Mouse (Mus musculus) heart, postnatal 14 days (tissue): ENCODE results near the gene Gm10570. TPM values are rescaled to one million over a fixed set of nuclear protein-coding genes. Genes with fewer than 3 reads are reported as not detected.
A peak's percentile ranks its signal among the peaks of the same experiment; 100 is the strongest.

Source experiments
- DNase-seq, 2 experiments: peaks; one replicate each; pipeline ENCODE4 v3.0.0; 2021 to 2022
- intact Hi-C: fragments of 180-260 bp; cut with DNase I; formaldehyde crosslinking; loops from one replicate; pipeline ENCODE4 v1.15.1; 2025
- total RNA-seq, 2 experiments: library from RNA; stranded (reverse); gene quantifications; 2 replicates each; pipeline ENCODE4 v1.2.3; 2021

Gm10570 gene
- total RNA-seq, 2 experiments from 2014 or later = 1.0 TPM; not detected in 1

DNA sequence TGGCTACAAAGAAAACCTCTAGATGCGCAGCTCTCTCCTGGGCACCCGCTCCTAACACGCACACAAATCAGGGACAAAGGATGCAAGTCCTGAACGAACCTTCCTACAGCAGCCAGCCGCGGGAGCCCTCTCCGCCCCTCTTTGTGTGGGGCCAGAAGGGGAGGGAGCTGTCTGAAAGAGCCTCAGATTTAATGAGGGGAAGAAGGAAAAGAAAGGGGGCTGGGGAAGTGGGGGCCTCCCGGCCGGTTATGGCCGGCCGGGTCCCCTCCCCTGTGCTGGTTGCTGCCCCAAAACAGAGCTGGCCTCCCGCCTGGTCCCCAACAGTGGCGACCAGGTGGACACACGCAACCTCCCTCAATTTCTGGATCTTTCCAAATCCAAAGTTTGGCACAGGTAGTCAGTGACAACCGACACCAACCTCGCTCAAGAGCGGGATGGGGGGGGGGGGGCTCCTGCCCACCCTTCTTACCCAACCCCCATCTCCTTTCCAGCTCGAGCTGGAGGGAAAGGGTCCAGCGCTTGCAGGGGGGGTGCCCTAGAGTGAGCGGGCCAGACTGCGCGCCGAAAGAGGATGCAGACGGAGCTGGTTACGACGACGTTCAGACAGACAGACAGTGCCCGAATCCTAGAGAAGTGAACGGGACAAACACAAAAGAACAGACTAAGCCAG, 34.0 kb downstream of the Gm10570 start:
- DNase-seq = no peak
- intact Hi-C loops = no loop called here

- intact Hi-C loops = no loop called here
- DNase-seq = no peak
Observed at GRCm38 (mm10) chr4:130273698-130274345, 34.7 kb downstream of the Gm10570 start.

GRCm38 (mm10) chr4:130270611-130271347, 37.7 kb downstream of the Gm10570 start:
- intact Hi-C loops = no loop called here
- DNase-seq = no peak

GRCm38 (mm10) chr4:130270089-130270488, 38.4 kb downstream of the Gm10570 start:
- intact Hi-C loops = no loop called here
- DNase-seq = no peak

- no peak for DNase-seq
- intact Hi-C loops = no loop called here
Observed at GRCm38 (mm10) chr4:130268736-130269135, 39.7 kb downstream of the Gm10570 start.

DNA sequence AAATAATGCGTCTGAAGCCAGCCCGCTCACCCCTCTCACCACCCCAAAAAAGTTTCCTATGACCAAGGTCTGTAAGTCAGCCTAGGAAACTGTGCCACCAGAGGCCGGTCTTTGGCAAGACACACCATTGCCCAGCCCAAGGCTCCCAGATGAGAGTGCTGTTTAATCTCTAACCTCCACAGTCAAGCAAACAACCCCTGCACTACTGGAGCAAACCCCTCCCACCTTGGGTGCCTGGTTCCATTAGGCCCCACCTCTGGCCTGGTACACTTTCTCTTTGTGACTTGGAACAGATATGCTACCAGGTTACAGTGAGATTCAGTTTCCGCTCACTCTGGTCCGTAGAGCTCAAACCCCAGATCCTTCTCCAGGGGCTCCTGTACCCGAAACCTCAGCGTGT, 41.4 kb downstream of the Gm10570 start:
- DNase-seq = no peak

GRCm38 (mm10) chr4:130266601-130267000, 41.9 kb downstream of the Gm10570 start:
- intact Hi-C loops = no loop called here

More for the DNA sequence above, 41.4 kb downstream of the Gm10570 start:
- intact Hi-C loops = no loop called here

DNA sequence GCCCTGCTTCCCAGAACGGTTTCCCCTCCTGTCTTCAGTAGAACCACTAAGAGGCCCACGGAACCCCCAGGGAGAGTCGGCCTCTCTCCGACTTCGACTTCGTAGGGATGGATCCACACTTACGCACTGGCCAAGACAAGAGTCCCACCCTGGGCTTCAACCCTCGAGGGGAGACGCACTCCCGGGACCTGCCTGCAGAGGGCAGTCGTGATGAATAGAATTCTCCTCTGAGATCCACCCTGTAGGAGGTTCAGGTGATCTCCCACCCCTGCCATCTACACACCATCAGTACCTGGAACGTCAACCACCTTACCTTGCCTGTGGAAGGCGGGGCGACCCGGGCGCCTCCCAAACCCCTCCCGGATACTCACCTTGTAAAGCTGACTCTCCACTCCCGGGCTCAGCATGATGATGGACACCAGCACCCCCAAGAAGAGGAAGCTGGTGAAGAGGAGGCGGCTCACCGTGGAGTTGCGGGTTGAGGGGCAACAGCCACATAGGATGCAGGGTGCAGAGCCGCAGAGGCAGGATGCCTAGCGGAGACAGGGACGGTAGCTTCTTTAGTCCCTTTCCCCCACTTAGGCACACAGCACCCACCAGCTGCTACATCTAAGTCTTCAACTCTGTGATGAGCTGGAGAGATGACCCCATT, 43.6 kb downstream of the Gm10570 start:
- peak; percentile 57 to 78 for DNase-seq
- intact Hi-C loops = loop anchor here (1.0 kb wide), 1 partner anchor 27 kb away; no protein-coding TSS in a partner anchor

More at GRCm38 (mm10) chr4:130266601-130267000, 41.9 kb downstream of the Gm10570 start:
- DNase-seq = peak in 1 of 2 experiments; percentile 6

- intact Hi-C loops = loop anchor here (1.0 kb wide), 1 partner anchor 28 kb away; no protein-coding TSS in a partner anchor
- DNase-seq = no peak
Observed at GRCm38 (mm10) chr4:130264131-130264530, 44.3 kb downstream of the Gm10570 start.

- intact Hi-C loops = no loop called here
- no peak for DNase-seq
Observed at GRCm38 (mm10) chr4:130260406-130260805, 48.1 kb downstream of the Gm10570 start.

Other genes with a start within 250 kb of the Gm10570 start
- gene Pef1, start 206.1 kb downstream of the Gm10570 start, total RNA-seq = 10 to 100 TPM; 37.6 to 39.1 TPM
- gene Hcrtr1, start 169.3 kb downstream of the Gm10570 start, total RNA-seq = under 1 TPM in 1 of 2 experiments, not detected in 1; 0.12 TPM
- 10 to 100 TPM; 67.5 to 74.6 TPM for gene Tinagl1, start 133.6 kb downstream of the Gm10570 start, total RNA-seq
- gene Gm853, start 86.3 kb downstream of the Gm10570 start, total RNA-seq = not detected
- gene Serinc2, start 29.5 kb downstream of the Gm10570 start, total RNA-seq = 1 to 10 TPM; 3.1 to 3.3 TPM
- gene Fabp3, start 79 bp downstream of the Gm10570 start, total RNA-seq = 1,000 to 10,000 TPM; 5,520 to 6,453 TPM
- 10 to 100 TPM; 21.4 to 24.9 TPM for gene Zcchc17, start 51.3 kb upstream of the Gm10570 start, total RNA-seq
- gene Snrnp40, start 51.5 kb upstream of the Gm10570 start, total RNA-seq = 10 to 100 TPM; 18.5 to 19.6 TPM